27 mouse cellular contexts compared by ENCODE assay signal in genomic region chr13:109841140-109841822, GRCm38 (mm10).
DNase-seq lines count a peak whose midpoint lies in the region; ATAC-seq and TF ChIP-seq lines count a peak whose summit lies in the region.
"Had no signal": no experiment of that assay in that cellular context is flagged by ENCODE, and none has a peak within 500 bp of the region (broad histone marks: within the 10 kb centered on the region; RNA-seq: fewer than 3 reads in every experiment).

No protein-coding gene starts in this region.

- TF ChIP-seq CTCF in intestine, postnatal 0 days (IDR thresholded peaks at IDR 0.05; ENCODE audit: low read depth): no peak
- TF ChIP-seq CTCF in kidney, postnatal 0 days (IDR thresholded peaks at IDR 0.05; ENCODE audit: low read depth): no peak

- H3K4me2 ChIP-seq in intestine, embryonic 15.5 days (replicated peaks): no peak overlapping the region
- no peak overlapping the region for H3K4me2 ChIP-seq in intestine, postnatal 0 days (replicated peaks; ENCODE audit: low read depth)
- no peak overlapping the region for H3K4me2 ChIP-seq in kidney, postnatal 0 days (ENCODE audit: low read length)
- H3K4me2 ChIP-seq in liver, embryonic 16.5 days (ENCODE audit: low read depth, low read length): no peak overlapping the region
- H3K4me2 ChIP-seq in liver, embryonic 12.5 days: no peak overlapping the region
- H3K4me2 ChIP-seq: embryonic facial prominence, embryonic 13.5 days; forebrain, embryonic 12.5 days; forebrain, embryonic 15.5 days; heart, embryonic 12.5 days; heart, embryonic 15.5 days; hindbrain, embryonic 13.5 days had no signal

- no peaks in the 10 kb centered on the region for H3K4me1 ChIP-seq in intestine, embryonic 15.5 days (replicated peaks)
- no peaks in the 10 kb centered on the region for H3K4me1 ChIP-seq in intestine, postnatal 0 days (replicated peaks; ENCODE audit: control insufficient read depth, insufficient read depth, low read length)
- no peaks in the 10 kb centered on the region for H3K4me1 ChIP-seq in kidney, postnatal 0 days (replicated peaks; ENCODE audit: insufficient read depth, low read length)
- H3K4me1 ChIP-seq in liver, embryonic 16.5 days (ENCODE audit: control insufficient read depth, low read depth, low read length): no peaks in the 10 kb centered on the region
- 0 out of 2 replicates have a peak, but pooled peaks cover 5% of the 10 kb centered on the region for H3K4me1 ChIP-seq in liver, embryonic 12.5 days
- H3K4me1 ChIP-seq: forebrain, embryonic 12.5 days; forebrain, embryonic 15.5 days; heart, embryonic 12.5 days; hindbrain, embryonic 10.5 days; hindbrain, embryonic 13.5 days had no signal

- no peaks in the 10 kb centered on the region for H3K27me3 ChIP-seq in intestine, embryonic 15.5 days (replicated peaks)
- H3K27me3 ChIP-seq in intestine, postnatal 0 days (replicated peaks; ENCODE audit: control insufficient read depth, insufficient read depth, low read length): no peaks in the 10 kb centered on the region
- no peaks in the 10 kb centered on the region for H3K27me3 ChIP-seq in kidney, postnatal 0 days (ENCODE audit: insufficient read depth, low read length)
- H3K27me3 ChIP-seq in liver, embryonic 16.5 days (ENCODE audit: control insufficient read depth, insufficient read depth, low read depth, low read length): no peaks in the 10 kb centered on the region
- no peaks in the 10 kb centered on the region for H3K27me3 ChIP-seq in liver, embryonic 12.5 days (replicated peaks)
- H3K27me3 ChIP-seq: embryonic facial prominence, embryonic 13.5 days; forebrain, embryonic 12.5 days; forebrain, embryonic 15.5 days; heart, embryonic 12.5 days; heart, embryonic 15.5 days; hindbrain, embryonic 13.5 days had no signal

- ATAC-seq in intestine, embryonic 15.5 days: peak; percentile 67; the same call in 1 of the 2 replicates
- ATAC-seq in intestine, postnatal 0 days: no peak
- no peak for ATAC-seq in kidney, postnatal 0 days (replicated peaks; ENCODE audit: low FRiP score, low read depth)
- peak; percentile 47; the same call in 1 of the 2 replicates for ATAC-seq in liver, embryonic 16.5 days (ENCODE audit: low read depth)
- ATAC-seq in liver, embryonic 12.5 days: no peak; the same call in 1 of the 2 replicates
- ATAC-seq: activated CD4-positive, CD25-positive, alpha-beta regulatory T cell, adult 4 months; forebrain, embryonic 15.5 days had no signal

- no peak overlapping the region for H3K27ac ChIP-seq in intestine, embryonic 15.5 days
- H3K27ac ChIP-seq in intestine, postnatal 0 days (ENCODE audit: low read depth, low read length): no peak overlapping the region
- no peak overlapping the region for H3K27ac ChIP-seq in kidney, postnatal 0 days
- no peak overlapping the region for H3K27ac ChIP-seq in liver, embryonic 16.5 days (ENCODE audit: low read length)
- H3K27ac ChIP-seq in liver, embryonic 12.5 days: no peak overlapping the region
- H3K27ac ChIP-seq: embryonic facial prominence, embryonic 10.5 days; embryonic facial prominence, embryonic 13.5 days; forebrain, embryonic 12.5 days; forebrain, embryonic 15.5 days; heart, embryonic 15.5 days; hindbrain, embryonic 10.5 days; hindbrain, embryonic 13.5 days had no signal

- no peaks in the 10 kb centered on the region for H3K36me3 ChIP-seq in intestine, embryonic 15.5 days
- no peaks in the 10 kb centered on the region for H3K36me3 ChIP-seq in intestine, postnatal 0 days (ENCODE audit: control insufficient read depth, insufficient read depth)
- H3K36me3 ChIP-seq in kidney, postnatal 0 days (ENCODE audit: insufficient read depth, low read length): no peaks in the 10 kb centered on the region
- no peaks in the 10 kb centered on the region for H3K36me3 ChIP-seq in liver, embryonic 16.5 days (ENCODE audit: control insufficient read depth, insufficient read depth)
- H3K36me3 ChIP-seq in liver, embryonic 12.5 days: no peaks in the 10 kb centered on the region
- H3K36me3 ChIP-seq: embryonic facial prominence, embryonic 10.5 days; embryonic facial prominence, embryonic 13.5 days; forebrain, embryonic 12.5 days; forebrain, embryonic 15.5 days; heart, embryonic 12.5 days; heart, embryonic 15.5 days; hindbrain, embryonic 10.5 days; hindbrain, embryonic 13.5 days had no signal

- no peaks in the 10 kb centered on the region for H3K9me3 ChIP-seq in intestine, embryonic 15.5 days
- no peaks in the 10 kb centered on the region for H3K9me3 ChIP-seq in intestine, postnatal 0 days (ENCODE audit: control insufficient read depth)
- H3K9me3 ChIP-seq in kidney, postnatal 0 days (replicated peaks; ENCODE audit: low read length): no peaks in the 10 kb centered on the region
- H3K9me3 ChIP-seq in liver, embryonic 16.5 days (replicated peaks; ENCODE audit: control insufficient read depth, low read length): no peaks in the 10 kb centered on the region
- H3K9me3 ChIP-seq in liver, embryonic 12.5 days (replicated peaks): no peaks in the 10 kb centered on the region
- H3K9me3 ChIP-seq: embryonic facial prominence, embryonic 10.5 days; embryonic facial prominence, embryonic 13.5 days; forebrain, embryonic 12.5 days; forebrain, embryonic 15.5 days; heart, embryonic 12.5 days; heart, embryonic 15.5 days; hindbrain, embryonic 10.5 days; hindbrain, embryonic 13.5 days had no signal

- no peak overlapping the region for H3K4me3 ChIP-seq in intestine, embryonic 15.5 days (replicated peaks)
- H3K4me3 ChIP-seq in intestine, postnatal 0 days (ENCODE audit: low read depth, low read length): no peak overlapping the region
- no peak overlapping the region for H3K4me3 ChIP-seq in kidney, postnatal 0 days (replicated peaks; ENCODE audit: low read depth, low read length)
- no peak overlapping the region for H3K4me3 ChIP-seq in liver, embryonic 16.5 days (ENCODE audit: low read depth, low read length)
- no peak overlapping the region for H3K4me3 ChIP-seq in liver, embryonic 12.5 days
- H3K4me3 ChIP-seq: embryonic facial prominence, embryonic 10.5 days; embryonic facial prominence, embryonic 13.5 days; erythroblast, embryonic 14.5 days; forebrain, embryonic 12.5 days; forebrain, embryonic 15.5 days; heart, embryonic 12.5 days; heart, embryonic 15.5 days; hindbrain, embryonic 10.5 days; hindbrain, embryonic 13.5 days had no signal

- 50% methylated on average over 2 of the region's 2 CpGs for WGBS in intestine, embryonic 15.5 days
- WGBS in intestine, postnatal 0 days: 35% methylated on average over 2 of the region's 2 CpGs
- WGBS in kidney, postnatal 0 days: 49% methylated on average over 2 of the region's 2 CpGs
- 67% methylated on average over 2 of the region's 2 CpGs for WGBS in liver, embryonic 16.5 days (ENCODE audit: insufficient replicate concordance)
- 76% methylated on average over 2 of the region's 2 CpGs for WGBS in liver, embryonic 12.5 days (ENCODE audit: insufficient replicate concordance)

- DNase-seq in kidney, postnatal 0 days (ENCODE audit: low spot score): peak; percentile 14
- DNase-seq in kidney, postnatal 25 days: no peak
- DNase-seq: adrenal gland, adult 8-10 months; adrenal gland, postnatal 25 days; cerebellum, adult 11-12 months; cerebellum, adult 8-10 months; cerebellum, postnatal 10 days; cerebellum, postnatal 36 days; embryo, embryonic 11 days; gastrocnemius, postnatal 25 days; heart, adult 18-20 months; heart, postnatal 10 days; heart, postnatal 36 days had no signal

- no peak overlapping the region for H3K9ac ChIP-seq in intestine, embryonic 15.5 days
- H3K9ac ChIP-seq in intestine, postnatal 0 days (ENCODE audit: low read depth, low read length): no peak overlapping the region
- no peak overlapping the region for H3K9ac ChIP-seq in kidney, postnatal 0 days (ENCODE audit: low read depth, low read length)
- no peak overlapping the region for H3K9ac ChIP-seq in liver, embryonic 16.5 days (ENCODE audit: low read depth, low read length)
- H3K9ac ChIP-seq in liver, embryonic 12.5 days: no peak overlapping the region
- H3K9ac ChIP-seq: embryonic facial prominence, embryonic 13.5 days; forebrain, embryonic 12.5 days; forebrain, embryonic 15.5 days; heart, embryonic 12.5 days; heart, embryonic 15.5 days; hindbrain, embryonic 13.5 days had no signal

Comparison
In these comparisons a context has a peak if more than half of its experiments do, and no peak if none do; other contexts are left out.
1. ATAC-seq: peak in intestine, embryonic 15.5 days (single experiment) and liver, embryonic 16.5 days (single experiment); none in intestine, postnatal 0 days (single experiment), kidney, postnatal 0 days (single experiment) and liver, embryonic 12.5 days (single experiment).